Mouse (Mus musculus) cerebellum, adult 11-12 months (tissue): ENCODE measurements at regions not wholly inside any gene's neighbourhood (a gene's known extent, or its start where the extent isn't known, plus 50 kb on each side); places are given as distances from the start of the nearest gene placed in this dataset.

Source experiments
- DNase-seq: peaks from one replicate; pipeline ENCODE4 v3.0.0; 2022

- no peak for DNase-seq
Measured at GRCm38 (mm10) chr7:95460889-95461288, 710.2 kb upstream of the Tenm4 start.

DNA sequence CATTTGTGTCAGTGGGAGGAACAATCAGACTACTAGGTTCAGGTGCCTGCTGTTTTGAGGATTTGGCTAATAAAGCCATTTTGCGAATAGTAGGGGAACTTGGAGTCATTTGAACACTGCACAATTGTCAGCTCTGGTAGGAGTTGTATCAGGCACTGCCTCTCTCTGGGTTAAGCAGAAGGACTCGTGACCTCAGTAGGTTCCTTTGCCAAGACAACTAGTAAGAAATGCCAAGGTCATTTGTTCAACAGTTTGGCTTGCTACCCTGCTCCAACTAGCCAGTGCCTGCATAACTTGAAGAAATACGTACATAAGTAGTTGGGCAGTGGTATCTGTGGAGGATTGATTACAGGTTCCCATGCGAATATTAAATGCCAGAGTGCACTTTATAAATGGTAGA lies 705.5 kb upstream of the Tenm4 start:
- DNase-seq, result no peak

DNA sequence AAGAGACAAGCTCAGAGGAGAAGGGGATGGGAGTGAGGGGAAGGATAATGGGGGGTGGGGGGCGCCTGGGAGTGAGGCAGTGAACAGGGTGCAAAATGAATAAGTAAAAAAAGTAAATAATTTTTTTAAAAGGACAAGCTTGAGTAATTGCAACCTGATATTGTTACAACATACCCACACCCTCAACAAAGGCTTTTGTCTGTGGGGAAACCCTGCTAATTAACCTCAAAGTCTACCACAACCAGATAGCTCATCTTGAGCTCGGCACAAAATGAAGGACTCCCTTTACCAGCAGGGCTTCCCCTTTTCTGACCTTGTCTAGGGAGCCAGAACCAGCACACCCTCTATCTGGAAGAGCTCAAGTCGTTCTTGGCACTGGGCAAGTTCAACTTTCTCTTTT lies 704.0 kb upstream of the Tenm4 start:
- no peak for DNase-seq

GRCm38 (mm10) chr7:95473892-95474291 lies 697.2 kb upstream of the Tenm4 start:
- no peak for DNase-seq

GRCm38 (mm10) chr7:95480121-95480726 lies 690.8 kb upstream of the Tenm4 start:
- no peak for DNase-seq

DNA sequence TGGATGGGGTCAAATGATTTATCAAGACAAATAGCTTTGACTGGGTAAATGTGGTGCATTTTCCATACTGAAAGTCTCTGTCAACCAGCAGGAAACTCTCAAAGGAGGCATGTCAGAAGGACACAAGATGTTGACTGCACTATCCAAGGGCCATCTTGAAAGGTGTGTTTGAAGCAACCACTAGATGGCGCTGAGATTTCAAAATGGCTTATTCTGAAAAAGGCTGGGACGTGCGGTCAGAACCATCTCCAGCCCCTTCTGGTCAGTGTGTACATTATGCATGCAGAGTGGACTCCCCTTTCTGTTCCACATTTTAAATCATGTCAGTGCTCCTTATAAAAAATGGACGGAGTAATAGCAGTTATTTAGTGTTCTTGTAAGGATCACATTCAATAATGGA lies 681.4 kb upstream of the Tenm4 start:
- no peak for DNase-seq

DNA sequence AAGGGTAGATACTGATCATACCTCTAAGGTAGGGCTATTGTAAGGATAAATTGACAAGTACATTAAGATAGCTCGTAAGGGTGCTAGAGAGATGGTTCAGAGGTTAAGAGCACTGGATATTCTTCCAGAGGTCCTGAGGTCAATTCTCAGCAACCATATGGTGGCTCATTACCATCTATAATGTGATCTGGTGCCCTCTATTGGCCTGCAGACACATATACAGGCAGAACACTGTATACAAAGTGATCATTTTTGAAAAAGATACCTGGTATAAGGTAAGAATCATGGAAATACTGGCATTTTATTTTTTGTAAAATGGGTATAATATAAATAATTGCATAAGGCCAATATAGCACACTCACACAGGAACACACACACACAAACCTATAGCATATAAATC lies 676.3 kb upstream of the Tenm4 start:
- no peak for DNase-seq

GRCm38 (mm10) chr7:95502959-95503358 lies 668.1 kb upstream of the Tenm4 start:
- no peak for DNase-seq

GRCm38 (mm10) chr7:95547256-95547655 lies 623.8 kb upstream of the Tenm4 start:
- no peak for DNase-seq

DNA sequence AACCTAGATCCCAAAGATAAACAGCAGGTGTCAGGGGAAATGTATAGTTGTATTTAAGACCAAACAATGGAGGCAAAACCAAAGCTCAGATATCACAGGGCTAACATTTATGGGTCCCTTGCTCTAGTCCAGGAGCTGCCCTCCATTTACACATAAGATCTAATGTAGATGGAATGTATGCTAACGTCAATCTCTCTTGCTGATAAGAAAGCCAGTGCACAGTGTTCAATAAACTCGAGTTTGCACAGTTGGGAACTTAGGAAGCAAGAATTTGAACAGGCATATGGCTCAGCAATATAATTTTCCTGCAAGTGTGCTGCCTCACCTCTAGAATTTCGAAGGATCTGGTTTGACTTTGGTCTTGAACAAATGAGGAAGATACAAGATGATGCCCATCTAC lies 620.9 kb upstream of the Tenm4 start:
- DNase-seq, result no peak

DNA sequence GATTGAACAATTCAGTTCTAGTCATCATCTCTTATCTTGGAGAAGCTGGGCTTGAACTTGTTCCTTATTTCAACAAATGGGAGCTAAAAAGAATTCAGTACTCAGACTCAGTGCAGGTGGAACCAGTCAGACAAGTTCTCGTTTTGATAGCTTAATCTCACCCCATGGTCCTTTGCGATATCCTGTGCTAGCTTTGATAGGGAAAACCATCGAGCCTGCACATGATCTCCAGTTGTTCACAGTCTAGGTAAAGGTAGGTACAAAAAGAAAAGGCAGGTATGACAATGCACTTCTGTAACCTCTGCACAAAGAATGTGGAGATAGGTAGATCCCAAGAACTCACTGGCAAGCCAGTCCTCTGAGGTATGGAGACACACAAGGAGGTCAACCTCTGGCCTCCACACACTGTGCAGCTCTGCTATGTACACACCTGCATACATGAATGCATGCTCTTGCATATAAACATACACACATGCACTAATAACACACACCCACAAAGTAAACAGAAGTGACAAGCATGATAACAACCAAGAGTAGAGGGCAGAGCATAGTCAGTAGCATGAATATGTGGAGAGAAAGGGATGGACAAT lies 619.2 kb upstream of the Tenm4 start:
- no peak for DNase-seq

GRCm38 (mm10) chr7:95558589-95558988 lies 612.5 kb upstream of the Tenm4 start:
- no peak for DNase-seq

DNA sequence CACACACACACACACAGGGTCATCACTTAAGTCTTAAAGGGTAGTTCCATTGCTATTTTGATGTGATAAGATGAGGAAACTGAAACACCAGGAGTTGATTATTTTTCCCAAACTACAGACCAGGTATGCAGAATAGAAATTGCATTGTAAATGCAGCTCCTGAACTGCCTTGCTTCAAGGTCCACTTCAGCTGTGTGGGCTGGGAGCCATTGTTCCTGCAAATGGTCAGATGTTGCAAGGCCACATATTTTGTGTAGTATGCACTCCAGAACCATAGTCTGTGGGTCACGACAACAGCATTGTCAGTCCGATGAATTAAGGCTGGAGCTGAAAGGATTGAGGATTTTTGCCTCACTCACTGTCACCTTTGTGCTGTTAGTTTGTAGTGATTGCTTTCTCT lies 592.4 kb upstream of the Tenm4 start:
- DNase-seq, result no peak

DNA sequence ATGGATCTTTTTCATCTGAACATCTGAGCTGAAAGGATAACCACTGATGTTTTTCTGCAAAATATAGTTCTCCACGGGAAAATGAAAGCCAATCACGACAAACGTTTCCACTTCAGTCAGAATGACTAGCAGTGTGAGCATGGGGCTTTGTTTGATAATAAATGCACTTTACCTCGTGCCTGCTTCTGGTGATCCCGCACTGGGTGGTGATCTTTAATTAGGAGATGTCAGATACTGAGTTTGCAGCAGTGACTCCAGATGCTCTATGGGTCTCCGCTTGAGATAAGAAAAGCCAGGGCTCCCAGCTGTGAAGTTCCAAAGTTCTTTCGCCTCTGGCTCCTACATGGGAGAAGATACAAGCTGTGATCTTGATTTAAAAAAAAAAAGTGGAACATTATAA lies 589.7 kb upstream of the Tenm4 start:
- DNase-seq, result no peak

- DNase-seq, result no peak
Measured at GRCm38 (mm10) chr7:95598339-95598738, 572.7 kb upstream of the Tenm4 start.

DNA sequence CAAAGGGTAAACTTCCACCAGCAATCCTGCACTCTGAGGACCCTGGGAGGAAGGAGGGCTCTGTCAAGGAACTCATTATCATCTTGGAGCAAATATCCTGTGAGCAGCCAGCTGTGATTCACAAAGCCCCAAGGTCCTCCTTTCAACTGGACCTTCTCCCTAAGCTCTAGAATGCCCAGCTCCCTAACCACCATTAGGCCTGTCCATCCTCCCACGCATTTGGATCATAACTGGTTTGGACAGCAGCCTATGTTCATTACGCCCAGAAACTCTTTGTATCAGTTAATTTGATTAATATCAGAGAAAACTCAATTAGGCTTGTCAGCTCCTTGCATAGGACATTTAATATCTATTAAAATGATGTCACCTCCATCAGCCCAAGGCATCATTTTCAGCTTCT lies 557.3 kb upstream of the Tenm4 start:
- DNase-seq, result no peak

- DNase-seq, result no peak
Measured at GRCm38 (mm10) chr7:95617370-95617769, 553.7 kb upstream of the Tenm4 start.

DNA sequence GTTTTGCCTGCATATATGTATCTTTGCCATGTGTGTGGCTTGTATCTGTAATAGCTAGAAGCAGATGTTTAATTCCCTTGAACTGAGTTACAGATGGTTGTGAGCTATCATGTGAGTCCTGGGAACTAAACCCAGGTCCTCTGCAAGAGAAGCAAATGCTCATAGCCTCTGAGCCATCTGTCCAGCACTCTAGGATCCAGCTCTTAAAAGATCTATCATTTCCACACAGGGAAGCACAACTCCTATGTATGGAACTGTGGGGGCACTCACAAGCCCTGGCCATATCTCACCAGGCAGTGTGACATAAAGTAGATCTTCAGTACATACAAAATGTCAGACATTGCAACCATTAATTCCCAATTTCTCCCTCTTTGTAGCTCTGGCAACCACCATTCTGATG lies 552.9 kb upstream of the Tenm4 start:
- no peak for DNase-seq

DNA sequence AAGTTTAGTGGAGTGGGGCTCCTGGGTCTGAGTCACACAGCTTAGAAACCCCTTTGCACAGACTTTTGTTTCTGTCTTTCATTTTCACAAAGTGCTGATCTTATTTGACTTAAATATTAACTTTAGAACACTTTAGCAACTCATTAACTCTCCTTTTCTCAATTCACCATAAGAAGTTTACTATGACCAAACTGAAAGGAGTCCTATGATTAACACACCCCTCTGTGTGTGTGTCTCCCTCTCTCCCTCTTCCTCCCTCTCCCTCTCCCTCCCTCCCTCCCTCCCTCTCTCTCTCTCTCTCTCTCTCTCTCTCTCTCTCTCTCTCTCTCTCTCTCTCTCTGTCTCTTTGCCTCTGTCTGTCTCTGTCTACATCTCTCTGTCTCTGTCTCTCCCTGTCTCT lies 551.0 kb upstream of the Tenm4 start:
- no peak for DNase-seq

DNA sequence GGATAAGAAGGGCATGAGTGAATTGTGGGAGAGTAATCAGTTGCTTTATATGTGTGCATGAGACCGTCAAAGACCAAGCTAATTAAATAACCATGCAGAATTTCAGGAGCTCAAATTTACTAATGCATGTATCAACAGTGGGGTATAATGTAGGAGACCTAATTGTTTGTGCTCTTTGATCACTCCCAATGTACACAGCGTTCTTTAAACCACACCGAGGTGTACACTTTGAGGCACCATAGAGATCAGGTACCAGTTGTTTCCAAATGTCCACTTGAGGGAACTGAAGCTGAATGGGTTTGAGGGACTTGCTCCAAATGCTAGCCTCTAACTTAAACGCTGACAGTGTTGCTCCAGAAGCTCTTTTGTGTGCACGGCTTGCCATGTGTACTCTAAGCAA lies 530.4 kb upstream of the Tenm4 start:
- DNase-seq, result no peak

DNA sequence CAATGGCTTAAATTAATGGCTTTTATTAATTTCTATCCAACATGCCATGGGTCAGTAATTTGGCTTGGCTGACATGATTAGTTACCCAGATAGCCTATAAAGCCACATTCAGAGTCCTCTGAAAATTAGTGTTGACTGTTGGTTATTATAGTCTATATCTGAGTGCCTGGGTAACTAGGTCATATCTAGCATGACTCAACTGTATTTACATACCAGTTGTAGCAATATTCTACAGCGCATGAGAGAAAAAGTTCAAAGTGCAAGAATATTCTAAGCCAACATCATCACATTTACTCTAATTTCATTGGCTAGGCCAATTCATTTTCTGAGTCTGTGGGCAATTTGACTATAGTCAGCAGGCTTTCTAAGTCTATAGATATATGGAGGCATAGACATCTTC lies 496.7 kb upstream of the Tenm4 start:
- no peak for DNase-seq

GRCm38 (mm10) chr7:95682521-95682920 lies 488.5 kb upstream of the Tenm4 start:
- DNase-seq, result no peak

DNA sequence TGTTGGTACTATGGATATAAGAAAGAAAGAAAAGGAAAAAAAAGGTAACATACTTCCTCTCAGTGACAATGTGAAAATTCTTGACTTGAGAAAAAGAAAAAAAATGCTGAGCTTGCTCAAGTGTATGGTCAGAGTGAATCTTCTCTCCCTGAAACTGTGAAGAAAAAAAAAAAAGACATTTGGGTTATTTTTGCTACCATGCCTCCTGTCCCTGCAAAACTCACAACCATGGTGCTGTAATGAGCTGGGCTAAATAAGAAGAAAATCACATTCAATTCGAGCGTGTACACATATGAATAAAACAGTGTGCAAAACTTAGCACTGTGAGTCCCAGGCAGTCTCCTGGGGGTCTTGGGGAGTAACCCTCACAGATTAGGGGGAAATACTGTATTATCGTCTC lies 483.3 kb upstream of the Tenm4 start:
- DNase-seq, result no peak

- no peak for DNase-seq
Measured at GRCm38 (mm10) chr7:95688151-95689146, 482.6 kb upstream of the Tenm4 start.
